Mouse (Mus musculus) kidney, embryonic 16.5 days (tissue): ENCODE results near the gene Xpo4. TPM values are rescaled to one million over a fixed set of nuclear protein-coding genes. Genes with fewer than 3 reads are reported as not detected.

Source experiments
- ATAC-seq: fragments of 200-750 bp; cut with Nextera tagmentation; 2 replicates; pipeline ENCODE4 v1.8.0; 2017; ENCODE audit warnings: moderate TSS enrichment; ENCODE audit not compliant: low FRiP score, low TSS enrichment
- H3K27ac ChIP-seq: fragments of 300-500 bp; sonication (generic); 2 replicates; pipeline ENCODE4 v1.5.1; 2014; ENCODE audit warnings: low read length
- H3K27me3 ChIP-seq: fragments of 300-500 bp; sonication (generic); 2 replicates; pipeline ENCODE4 v1.6.1; 2014; ENCODE audit warnings: low read length, control low read depth, mixed read lengths; ENCODE audit not compliant: insufficient read depth
- H3K36me3 ChIP-seq: fragments of 300-500 bp; sonication (generic); 2 replicates; pipeline ENCODE4 v1.6.1; 2014; ENCODE audit warnings: low read length, control low read depth, mixed read lengths; ENCODE audit not compliant: insufficient read depth
- H3K4me1 ChIP-seq: fragments of 300-500 bp; sonication (generic); 2 replicates; pipeline ENCODE4 v1.6.1; 2014; ENCODE audit warnings: low read length, control low read depth, mixed read lengths; ENCODE audit not compliant: insufficient read depth
- H3K4me2 ChIP-seq: fragments of 300-500 bp; sonication (generic); replicated peaks from 2 replicates; pipeline ENCODE4 v1.6.1; 2014; ENCODE audit warnings: low read depth, low read length
- H3K4me3 ChIP-seq: fragments of 300-500 bp; sonication (generic); 2 replicates; pipeline ENCODE4 v1.5.1; 2014; ENCODE audit warnings: mild to moderate bottlenecking, low read length
- H3K9ac ChIP-seq: fragments of 300-500 bp; sonication (generic); replicated peaks from 2 replicates; pipeline ENCODE4 v1.6.1; 2014; ENCODE audit warnings: low read length
- H3K9me3 ChIP-seq: fragments of 300-500 bp; sonication (generic); 2 replicates; pipeline ENCODE4 v1.6.1; 2016; ENCODE audit warnings: low read length, control low read depth
- WGBS: fragments of 180-500 bp; shearing (Covaris S2); extraction: QIAGEN DNeasy Blood & Tissue Kit; methylation state at CpG from one replicate; pipeline ENCODE4 v1.1.7; 2014; 5-methylcytosine and 5-hydroxymethylcytosine counted together
- polyA plus RNA-seq: library from polyadenylated mRNA; unstranded; fragments of >200 nt; fragmentation: Nextera tagmentation; extraction: Ambion mirVana; gene quantifications from 2 replicates; pipeline ENCODE4 v1.2.1, GENCODE M21; 2015

Xpo4 gene
- polyA plus RNA-seq, 1 experiment from 2014 or later: 19.8 TPM

DNA sequence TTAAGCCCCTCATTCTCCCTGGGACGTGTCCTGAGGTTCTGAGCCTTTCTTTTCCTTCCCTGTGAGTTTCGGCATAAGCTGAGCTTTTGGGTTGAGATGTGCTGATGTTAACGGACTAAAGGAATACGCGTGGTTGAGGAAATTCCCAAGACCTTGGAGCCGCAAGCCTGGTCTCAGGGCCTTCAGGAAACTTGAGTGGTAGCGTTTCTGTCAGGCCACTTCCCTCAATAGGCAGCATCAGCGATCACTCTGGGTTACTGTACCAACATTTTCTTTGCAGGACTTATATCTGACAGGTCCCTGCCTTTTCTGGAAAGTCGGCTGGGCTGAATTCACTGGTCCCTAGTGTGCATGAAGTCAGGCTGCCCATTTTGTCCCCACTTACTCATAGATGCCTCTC is 128.4 kb downstream of the Xpo4 start:
- ATAC-seq: no peak
- Histone ChIP-seq H3K4me1 (peaks cover 17% of the 10 kb centered on the region), H3K4me3 (no peak overlapping the region), H3K36me3 (no peaks in the 10 kb centered on the region), H3K4me2 (no peak overlapping the region), H3K27me3 (0 out of 2 replicates have a peak, but pooled peaks cover 3% of the 10 kb centered on the region), H3K27ac (no peak overlapping the region), H3K9ac (0 out of 2 replicates have a peak overlapping the region, but pooled peaks have one; percentile 14), H3K9me3 (no peaks in the 10 kb centered on the region)
- 57% methylated on average over 9 of the region's 9 CpGs for WGBS

- no peak overlapping the region for H3K4me2 ChIP-seq
- no peak overlapping the region for H3K4me3 ChIP-seq
- no peak overlapping the region for H3K27ac ChIP-seq
- H3K36me3 ChIP-seq: no peaks in the 10 kb centered on the region
- no peak overlapping the region for H3K9ac ChIP-seq
- no peaks in the 10 kb centered on the region for H3K9me3 ChIP-seq
- WGBS: 50% methylated on average over 6 of the region's 6 CpGs
- peaks cover 17% of the 10 kb centered on the region for H3K4me1 ChIP-seq
- 0 out of 2 replicates have a peak, but pooled peaks have one; percentile 17 for ATAC-seq
- 0 out of 2 replicates have a peak, but pooled peaks cover 3% of the 10 kb centered on the region for H3K27me3 ChIP-seq
These were observed 129.6 kb downstream of the Xpo4 start for GRCm38 (mm10) chr14:57535646-57536045.

- no peak overlapping the region for H3K27ac ChIP-seq
- ATAC-seq: peak; percentile 60
- H3K4me3 ChIP-seq: no peak overlapping the region
- H3K4me1 ChIP-seq: peaks cover 17% of the 10 kb centered on the region
- 0 out of 2 replicates have a peak, but pooled peaks cover 3% of the 10 kb centered on the region for H3K27me3 ChIP-seq
- H3K4me2 ChIP-seq: no peak overlapping the region
- H3K9ac ChIP-seq: no peak overlapping the region
- H3K9me3 ChIP-seq: no peaks in the 10 kb centered on the region
- no peaks in the 10 kb centered on the region for H3K36me3 ChIP-seq
- 21% methylated on average over 8 of the region's 8 CpGs for WGBS
These were observed 130.3 kb downstream of the Xpo4 start for GRCm38 (mm10) chr14:57534961-57535360.

GRCm38 (mm10) chr14:57534346-57534745 is 130.9 kb downstream of the Xpo4 start:
- Histone ChIP-seq H3K27me3 (0 out of 2 replicates have a peak, but pooled peaks cover 3% of the 10 kb centered on the region), H3K36me3 (no peaks in the 10 kb centered on the region), H3K27ac (no peak overlapping the region), H3K9ac (no peak overlapping the region), H3K9me3 (no peaks in the 10 kb centered on the region), H3K4me1 (peaks cover 21% of the 10 kb centered on the region), H3K4me3 (no peak overlapping the region), H3K4me2 (no peak overlapping the region)
- WGBS: 17% methylated on average over 5 of the region's 5 CpGs
- ATAC-seq: no peak

- H3K4me1 ChIP-seq: peaks cover 21% of the 10 kb centered on the region
- ATAC-seq: no peak
- H3K4me3 ChIP-seq: no peak overlapping the region
- no peak overlapping the region for H3K4me2 ChIP-seq
- whole genome bisulfite sequencing: 23% methylated on average over 11 of the region's 11 CpGs
- H3K9me3 ChIP-seq: no peaks in the 10 kb centered on the region
- no peak overlapping the region for H3K27ac ChIP-seq
- 0 out of 2 replicates have a peak, but pooled peaks cover 3% of the 10 kb centered on the region for H3K27me3 ChIP-seq
- H3K9ac ChIP-seq: no peak overlapping the region
- H3K36me3 ChIP-seq: no peaks in the 10 kb centered on the region
These were observed 131.4 kb downstream of the Xpo4 start for GRCm38 (mm10) chr14:57533841-57534240.

GRCm38 (mm10) chr14:57533214-57533613 is 132.0 kb downstream of the Xpo4 start:
- no peak overlapping the region for H3K27ac ChIP-seq
- no peak overlapping the region for H3K4me2 ChIP-seq
- ATAC-seq: no peak
- H3K27me3 ChIP-seq: 0 out of 2 replicates have a peak, but pooled peaks cover 3% of the 10 kb centered on the region
- H3K36me3 ChIP-seq: no peaks in the 10 kb centered on the region
- 41% methylated on average over 3 of the region's 3 CpGs for WGBS
- no peak overlapping the region for H3K9ac ChIP-seq
- H3K4me3 ChIP-seq: no peak overlapping the region
- no peaks in the 10 kb centered on the region for H3K9me3 ChIP-seq
- H3K4me1 ChIP-seq: peaks cover 21% of the 10 kb centered on the region

DNA sequence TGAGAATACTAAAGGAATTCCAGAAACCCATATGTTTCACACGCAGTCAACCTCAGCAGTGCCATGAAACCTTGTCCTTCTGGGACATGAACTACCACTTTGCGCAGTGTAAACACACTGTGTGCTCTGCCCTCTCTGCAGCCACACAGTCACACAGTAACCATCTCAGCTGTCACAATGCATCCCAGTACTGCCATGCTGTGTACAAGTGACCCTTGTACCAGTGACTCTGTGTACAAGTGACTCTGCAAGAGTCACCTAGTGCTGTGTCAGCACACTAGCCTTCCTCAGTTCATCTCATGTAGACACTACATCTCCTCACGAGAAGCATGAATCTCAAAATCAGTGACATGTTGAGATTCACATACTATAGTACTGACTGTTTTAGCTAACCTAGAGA is 132.7 kb downstream of the Xpo4 start:
- no peak for ATAC-seq
- no peaks in the 10 kb centered on the region for H3K36me3 ChIP-seq
- WGBS: 89% methylated on average over 3 of the region's 3 CpGs

GRCm38 (mm10) chr14:57529786-57530515 is 135.3 kb downstream of the Xpo4 start:
- Histone ChIP-seq H3K27ac (no peak overlapping the region), H3K36me3 (no peaks in the 10 kb centered on the region), H3K4me3 (no peak overlapping the region), H3K4me2 (no peak overlapping the region), H3K27me3 (0 out of 2 replicates have a peak, but pooled peaks cover 7% of the 10 kb centered on the region), H3K9ac (no peak overlapping the region), H3K9me3 (no peaks in the 10 kb centered on the region), H3K4me1 (peaks cover 12% of the 10 kb centered on the region; the same call in 1 of the 2 replicates)
- no peak for ATAC-seq
- WGBS: 66% methylated on average over 5 of the region's 5 CpGs

More for the DNA sequence above, 132.7 kb downstream of the Xpo4 start:
- 0 out of 2 replicates have a peak, but pooled peaks cover 3% of the 10 kb centered on the region for H3K27me3 ChIP-seq
- peaks cover 21% of the 10 kb centered on the region for H3K4me1 ChIP-seq
- no peak overlapping the region for H3K27ac ChIP-seq
- H3K4me2 ChIP-seq: no peak overlapping the region
- H3K9me3 ChIP-seq: no peaks in the 10 kb centered on the region
- H3K4me3 ChIP-seq: no peak overlapping the region
- no peak overlapping the region for H3K9ac ChIP-seq

DNA sequence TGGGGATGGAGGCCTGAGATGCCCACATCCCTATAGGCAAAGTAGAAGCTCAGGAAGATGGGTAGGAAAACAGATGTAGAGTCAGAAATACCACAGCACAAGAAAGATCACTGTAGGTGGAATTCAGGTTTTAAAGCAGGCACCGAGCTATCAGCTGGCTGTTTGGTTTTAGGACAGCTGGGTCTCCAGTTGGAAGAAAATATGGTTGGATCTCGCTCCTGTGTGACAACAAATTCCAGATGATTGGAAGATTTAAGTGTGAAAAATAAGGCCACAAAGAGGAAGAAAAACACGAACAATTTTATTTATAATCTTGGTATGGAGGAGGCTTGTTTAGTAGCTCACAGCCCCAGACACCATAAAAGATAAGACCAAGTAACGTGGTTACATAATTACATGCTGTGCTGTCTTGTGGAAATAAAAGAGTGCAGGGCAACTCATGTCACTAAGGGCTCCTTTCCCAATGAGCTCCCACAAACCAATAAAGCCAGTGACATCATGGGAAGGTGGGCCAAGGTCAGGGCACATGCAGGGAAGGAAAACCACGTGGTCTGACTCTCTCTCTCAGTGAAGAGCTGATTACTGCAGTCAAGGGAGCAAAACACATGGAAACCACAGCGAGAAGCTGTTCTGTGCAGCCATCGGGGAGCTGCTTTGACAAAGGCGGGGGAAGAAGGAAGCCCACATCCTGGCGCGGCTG is 136.0 kb downstream of the Xpo4 start:
- no peak overlapping the region for H3K4me2 ChIP-seq
- WGBS: 45% methylated on average over 10 of the region's 10 CpGs
- ATAC-seq: no peak

More for the DNA sequence above, 136.0 kb downstream of the Xpo4 start:
- Histone ChIP-seq H3K27ac (no peak overlapping the region), H3K9me3 (no peaks in the 10 kb centered on the region), H3K4me1 (peaks cover 13% of the 10 kb centered on the region; the same call in 1 of the 2 replicates), H3K27me3 (peaks cover 7% of the 10 kb centered on the region; the same call in 1 of the 2 replicates), H3K36me3 (no peaks in the 10 kb centered on the region), H3K9ac (no peak overlapping the region), H3K4me3 (no peak overlapping the region)
